Mouse (Mus musculus): ENCODE results near the gene Prkar1b. TPM values are rescaled to one million over a fixed set of nuclear protein-coding genes. Genes with fewer than 3 reads are reported as not detected.

Gene Prkar1b
- total RNA-seq, 1 experiment from 2014 or later, result not detected

DNA sequence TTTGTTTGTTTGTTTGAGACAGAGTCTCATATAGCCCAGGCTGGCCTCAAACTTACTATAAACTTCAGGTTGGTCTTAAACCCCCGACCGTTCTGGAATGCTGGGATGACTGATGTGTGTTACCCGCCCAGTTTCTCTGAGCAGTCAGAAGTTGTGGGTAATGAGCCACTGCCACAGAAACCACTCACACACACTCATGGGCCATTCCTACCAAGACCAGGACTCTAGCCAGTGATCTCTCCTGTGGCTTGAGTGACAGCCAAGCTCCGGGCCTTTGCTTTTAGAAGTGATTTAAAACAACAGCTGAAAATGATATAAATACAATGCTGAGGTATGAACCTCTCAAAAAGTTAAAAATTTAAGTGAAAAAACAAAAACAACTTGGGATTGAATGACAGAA is 34.9 kb downstream of the Prkar1b start:
- no peak for ATAC-seq (ENCODE audit: extremely low read depth, insufficient number of reproducible peaks, low FRiP score, poor library complexity, severe bottlenecking)

DNA sequence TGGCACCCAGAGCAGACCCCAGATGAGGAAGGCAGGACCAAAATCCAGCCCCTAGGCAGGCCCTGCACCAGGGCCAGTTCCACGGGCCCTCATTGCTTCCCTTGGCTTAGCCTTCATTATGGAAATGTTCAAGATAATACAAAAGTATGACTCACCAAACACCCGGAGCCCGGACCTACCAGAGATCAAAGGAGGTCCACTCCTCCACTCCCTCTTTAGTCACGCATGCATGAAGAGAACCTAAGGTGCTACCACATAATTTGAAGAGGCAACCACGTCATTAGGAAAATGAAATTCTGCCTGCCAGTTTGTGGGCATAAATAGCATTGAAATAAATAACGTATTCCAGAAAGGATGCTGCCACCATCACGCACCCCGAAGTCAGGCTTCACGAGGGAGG is 37.4 kb downstream of the Prkar1b start:
- ATAC-seq (ENCODE audit: extremely low read depth, insufficient number of reproducible peaks, low FRiP score, poor library complexity, severe bottlenecking), result no peak

- no peak for ATAC-seq (ENCODE audit: extremely low read depth, insufficient number of reproducible peaks, low FRiP score, poor library complexity, severe bottlenecking)
Observed at GRCm38 (mm10) chr5:139111991-139112390, 37.8 kb downstream of the Prkar1b start.

DNA sequence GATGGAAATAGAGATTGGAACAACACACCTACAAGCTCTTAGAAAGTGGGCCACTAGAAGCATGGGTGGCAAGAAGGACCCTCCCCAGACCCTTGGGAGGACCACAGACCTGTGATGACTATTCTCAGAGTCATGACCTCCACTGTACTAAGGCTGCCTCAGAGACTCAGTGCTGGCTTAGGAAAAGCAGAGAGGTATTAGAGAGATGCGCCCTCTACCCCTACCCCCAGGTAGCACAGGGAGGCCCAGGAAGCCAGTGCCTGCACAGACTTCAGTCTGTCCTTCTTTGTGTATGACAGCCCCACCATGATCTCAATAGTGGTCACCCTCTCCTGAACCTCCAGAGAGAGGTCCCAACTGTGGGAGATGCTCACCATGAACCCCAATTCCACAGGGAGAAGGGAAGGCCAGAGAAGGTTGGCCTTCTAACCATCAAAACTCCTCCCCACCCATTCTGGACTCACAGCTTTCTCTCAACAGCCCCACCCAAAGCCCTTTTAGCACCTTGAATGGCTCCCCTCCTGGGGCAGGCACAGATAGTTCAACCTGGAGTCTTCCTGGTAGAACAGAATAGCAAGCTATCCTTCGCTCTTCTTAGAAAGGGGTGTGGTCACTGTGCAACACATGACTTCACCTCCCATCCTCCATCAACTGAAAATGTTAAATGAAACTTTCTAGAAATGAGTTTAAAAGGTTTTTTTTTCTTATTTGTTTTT is 39.5 kb downstream of the Prkar1b start:
- ATAC-seq (ENCODE audit: extremely low read depth, insufficient number of reproducible peaks, low FRiP score, poor library complexity, severe bottlenecking), result no peak

GRCm38 (mm10) chr5:139107815-139108214 is 42.0 kb downstream of the Prkar1b start:
- ATAC-seq (ENCODE audit: extremely low read depth, insufficient number of reproducible peaks, low FRiP score, poor library complexity, severe bottlenecking), result no peak

DNA sequence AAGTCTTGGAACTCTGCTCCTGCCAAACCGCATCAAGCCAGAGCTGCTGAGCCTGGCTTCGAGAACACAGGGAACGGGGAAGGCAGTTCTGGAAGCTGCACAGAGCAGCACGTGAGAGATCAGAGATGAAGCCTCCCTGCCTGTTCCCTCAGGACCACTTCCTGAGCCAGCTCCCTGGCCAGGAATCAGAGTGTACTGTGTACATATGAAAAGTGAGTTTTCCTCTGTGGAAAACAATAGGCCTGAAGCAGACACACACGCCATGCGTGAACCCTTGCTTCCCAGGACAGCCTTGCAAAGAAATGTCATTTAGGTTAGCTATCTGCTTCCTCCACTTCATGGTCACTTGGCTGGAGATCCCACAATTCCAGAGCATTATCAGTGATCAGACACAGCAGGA is 48.0 kb downstream of the Prkar1b start:
- no peak for ATAC-seq (ENCODE audit: extremely low read depth, insufficient number of reproducible peaks, low FRiP score, poor library complexity, severe bottlenecking)

DNA sequence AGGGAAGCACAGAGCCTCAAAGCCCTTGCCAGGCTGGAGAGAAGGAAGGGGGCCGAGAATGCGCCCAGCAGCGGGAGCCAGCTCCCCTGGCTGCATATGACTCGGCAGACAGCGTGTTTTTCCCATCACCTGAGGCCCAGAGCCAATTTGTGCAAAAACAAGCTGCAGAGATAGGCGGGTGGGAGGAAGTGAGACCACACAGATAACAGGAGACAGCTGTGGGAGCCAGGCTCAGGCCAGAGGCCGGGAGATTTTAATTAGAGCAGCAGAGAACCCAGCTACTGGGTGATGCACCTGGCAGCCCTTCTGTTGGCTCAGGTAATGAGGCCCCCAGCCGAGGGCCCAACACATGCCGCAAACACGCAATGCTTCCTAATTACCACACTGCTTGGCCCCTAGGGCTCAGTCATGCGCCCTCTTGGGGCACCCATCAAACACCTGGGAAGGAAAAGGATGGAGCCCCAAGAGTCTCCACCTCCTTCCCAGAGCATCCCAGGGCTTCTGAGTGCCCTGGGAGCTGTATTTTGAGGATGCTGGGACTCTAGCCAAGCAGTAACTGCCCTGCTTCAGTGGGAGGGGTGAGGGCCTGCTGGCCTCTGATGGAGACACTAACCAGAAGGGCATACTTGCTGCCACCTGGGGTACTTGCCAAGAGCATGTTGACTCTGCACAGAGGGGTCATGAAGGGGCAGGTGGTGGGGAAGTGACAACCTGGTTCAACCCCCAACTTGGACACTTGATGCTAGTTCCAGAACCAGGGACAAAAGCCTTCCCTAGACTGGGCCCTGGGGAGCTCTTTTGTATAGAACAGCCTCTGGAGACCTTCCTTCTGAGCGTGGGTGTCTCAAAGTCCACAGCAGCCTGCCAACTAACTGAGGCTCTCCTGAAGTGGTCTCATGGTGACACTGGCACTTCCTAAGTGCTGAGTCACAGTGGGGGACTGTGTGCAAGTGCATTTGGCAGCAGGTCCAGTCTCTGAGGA is 50.5 kb downstream of the Prkar1b start:
- ATAC-seq (ENCODE audit: extremely low read depth, insufficient number of reproducible peaks, low FRiP score, poor library complexity, severe bottlenecking), result no peak

DNA sequence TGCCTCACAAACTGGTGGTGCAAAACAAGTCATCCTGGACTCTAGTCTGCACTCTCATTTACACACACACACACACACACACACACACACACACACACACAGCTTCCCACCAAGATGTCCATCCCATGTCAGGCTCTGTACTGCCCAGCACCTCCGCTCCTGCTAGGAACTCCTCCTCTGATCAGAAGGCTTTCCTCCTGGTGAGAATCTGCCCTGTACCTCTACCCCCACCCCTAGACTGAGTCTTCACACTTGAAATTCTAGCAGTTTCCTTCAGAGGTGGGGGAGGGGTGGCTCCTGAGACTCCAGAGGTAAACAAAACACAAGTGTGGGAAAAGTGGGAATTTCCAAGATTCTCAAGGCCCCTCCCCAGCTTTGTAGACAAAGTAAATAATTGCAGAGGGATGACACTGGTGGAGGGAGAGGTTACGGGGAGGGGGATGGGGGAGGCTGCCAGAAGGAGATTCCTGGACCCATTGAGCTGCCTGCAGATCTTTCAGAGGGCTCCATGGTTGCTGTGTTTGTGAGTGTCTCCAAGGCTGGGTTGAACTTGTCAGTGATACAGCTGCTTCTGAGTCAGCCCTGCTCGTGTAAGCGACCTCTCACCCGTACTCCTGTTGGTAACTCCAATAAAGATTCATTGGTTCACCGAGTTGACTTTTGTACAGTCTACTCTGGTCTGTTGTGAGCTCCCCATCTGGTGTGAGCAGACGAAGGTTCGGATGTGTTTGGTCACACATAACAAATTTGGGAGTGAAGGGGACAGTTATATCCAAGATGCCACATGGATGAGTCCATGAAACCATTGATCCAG is 54.3 kb downstream of the Prkar1b start:
- ATAC-seq (ENCODE audit: extremely low read depth, insufficient number of reproducible peaks, low FRiP score, poor library complexity, severe bottlenecking), result no peak

- ATAC-seq (ENCODE audit: extremely low read depth, insufficient number of reproducible peaks, low FRiP score, poor library complexity, severe bottlenecking), result no peak
Observed at GRCm38 (mm10) chr5:139093534-139093933, 56.3 kb downstream of the Prkar1b start.

DNA sequence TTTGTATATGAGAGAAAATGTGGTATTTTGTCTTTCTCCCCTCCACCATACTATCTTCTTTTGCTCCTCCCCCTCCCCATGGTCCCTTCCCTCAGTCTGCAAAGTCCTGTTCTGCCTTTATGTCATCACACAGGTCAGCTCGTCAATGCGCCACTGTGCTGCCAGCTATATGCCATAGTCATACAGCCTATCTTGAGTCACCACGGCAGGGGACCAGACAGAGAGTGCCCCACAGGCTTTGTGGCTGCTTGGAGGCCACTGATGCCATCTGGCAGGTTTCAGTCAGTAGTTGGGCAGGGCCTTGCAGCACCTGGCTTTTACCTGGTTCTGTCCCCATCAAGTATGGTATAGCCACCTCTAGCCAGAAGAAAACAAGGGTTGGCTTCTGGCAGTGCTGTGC is 58.1 kb downstream of the Prkar1b start:
- no peak for ATAC-seq (ENCODE audit: extremely low read depth, insufficient number of reproducible peaks, low FRiP score, poor library complexity, severe bottlenecking)

DNA sequence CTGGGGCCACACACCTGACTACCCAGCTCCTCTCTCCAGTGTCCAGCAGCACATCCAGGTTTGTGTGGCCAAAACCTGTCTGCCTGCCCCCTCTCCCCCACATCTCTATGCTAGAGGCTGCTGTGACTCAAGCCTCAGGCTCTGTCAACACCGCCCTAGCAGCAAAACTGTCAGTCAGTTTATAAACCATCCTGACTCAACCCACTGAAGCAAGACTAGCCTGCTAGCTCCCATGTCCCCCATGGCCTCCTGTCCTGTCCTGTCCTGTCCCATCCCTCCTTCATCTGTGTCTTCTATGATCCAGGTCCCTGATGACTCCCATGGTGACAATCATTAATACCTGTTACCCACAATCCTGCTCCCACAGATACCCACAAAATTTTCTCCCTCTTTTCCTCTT is 59.6 kb downstream of the Prkar1b start:
- ATAC-seq (ENCODE audit: extremely low read depth, insufficient number of reproducible peaks, low FRiP score, poor library complexity, severe bottlenecking), result no peak

DNA sequence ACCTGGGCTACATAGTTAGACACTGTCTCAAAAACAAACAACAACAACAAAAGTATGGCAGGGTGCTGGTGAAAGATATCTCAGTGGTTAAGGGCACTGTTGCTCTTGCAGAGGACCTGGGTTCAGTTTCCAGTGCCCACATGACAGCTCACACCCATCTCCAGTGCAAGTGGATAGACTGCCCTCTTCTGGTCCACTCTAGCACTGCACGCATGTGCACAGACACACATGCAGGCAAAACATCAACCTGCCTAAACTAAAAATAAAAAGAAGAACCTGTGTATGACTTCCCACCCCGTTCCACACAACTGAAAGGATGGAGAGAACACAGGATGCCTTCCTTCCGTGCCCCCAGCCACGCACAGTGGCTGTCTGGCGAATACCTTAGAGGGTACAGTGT is 61.6 kb downstream of the Prkar1b start:
- no peak for ATAC-seq (ENCODE audit: extremely low read depth, insufficient number of reproducible peaks, low FRiP score, poor library complexity, severe bottlenecking)

- ATAC-seq (ENCODE audit: extremely low read depth, insufficient number of reproducible peaks, low FRiP score, poor library complexity, severe bottlenecking), result no peak
Observed at GRCm38 (mm10) chr5:139084831-139085519, 64.8 kb downstream of the Prkar1b start.

DNA sequence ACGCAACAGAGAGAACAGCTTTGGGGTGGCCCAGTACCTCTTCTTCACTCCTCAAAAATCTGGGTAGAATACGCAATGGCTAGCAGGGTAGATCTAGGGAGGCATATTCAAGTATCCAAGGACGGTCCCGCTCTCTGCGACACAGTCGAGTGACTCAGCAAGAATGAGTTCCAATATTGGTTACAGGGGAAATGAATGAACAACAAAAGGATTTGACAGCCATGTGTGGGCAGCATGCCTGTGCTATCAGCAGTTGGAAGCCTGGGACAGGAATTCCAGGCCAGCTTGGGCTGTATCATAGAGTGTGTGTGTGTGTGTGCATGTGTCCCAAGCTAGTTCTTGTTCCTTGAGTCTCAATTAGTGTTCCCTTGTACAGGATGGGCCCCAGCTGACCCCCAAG is 65.5 kb downstream of the Prkar1b start:
- ATAC-seq (ENCODE audit: extremely low read depth, insufficient number of reproducible peaks, low FRiP score, poor library complexity, severe bottlenecking), result no peak

DNA sequence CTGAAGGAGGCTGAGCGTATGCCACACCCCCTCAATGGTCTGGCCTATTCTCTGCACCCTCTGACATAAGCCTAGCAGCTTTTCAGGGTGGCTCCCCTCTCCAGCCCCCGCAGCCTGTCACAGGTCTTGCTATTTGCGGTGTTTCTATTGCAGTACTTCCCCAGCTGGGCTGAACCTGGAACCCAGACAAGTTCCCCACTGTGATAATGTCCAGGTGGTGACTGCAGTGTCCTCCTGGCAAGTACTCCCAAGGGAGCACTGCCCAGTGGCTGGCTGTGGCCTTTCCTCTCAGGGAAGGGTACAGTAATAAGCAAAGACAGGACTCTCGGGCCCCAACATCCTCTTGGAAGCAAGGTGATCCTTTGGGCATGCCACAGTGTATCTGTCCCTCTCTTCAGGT is 66.0 kb downstream of the Prkar1b start:
- ATAC-seq (ENCODE audit: extremely low read depth, insufficient number of reproducible peaks, low FRiP score, poor library complexity, severe bottlenecking), result no peak

- ATAC-seq (ENCODE audit: extremely low read depth, insufficient number of reproducible peaks, low FRiP score, poor library complexity, severe bottlenecking), result no peak
Observed at GRCm38 (mm10) chr5:139081370-139081769, 68.4 kb downstream of the Prkar1b start.

GRCm38 (mm10) chr5:139078156-139078462 is 71.7 kb downstream of the Prkar1b start:
- ATAC-seq (ENCODE audit: extremely low read depth, insufficient number of reproducible peaks, low FRiP score, poor library complexity, severe bottlenecking), result no peak

- no peak for ATAC-seq (ENCODE audit: extremely low read depth, insufficient number of reproducible peaks, low FRiP score, poor library complexity, severe bottlenecking)
Observed at GRCm38 (mm10) chr5:139077311-139078155, 72.3 kb downstream of the Prkar1b start.
